Mouse (Mus musculus) MEL (cell line): ENCODE data around the gene Atl2.

ENCODE experiments used
- CHD2 ChIP-seq: IDR thresholded peaks from 2 replicates; pipeline ENCODE4 v1.6.1; 2011; ENCODE audit warnings: low read length, improper control_type of control experiment
- CTCF ChIP-seq, 3 experiments: IDR thresholded peaks in 2 of 3; conservative IDR thresholded peaks in 1 of 3; 2 replicates each; pipeline ENCODE4 v1.5.1; 2011 to 2012; ENCODE audit warnings: low read length in 3 of 3, low read depth in 2 of 3, mild to moderate bottlenecking in 2 of 3, improper control_type of control experiment in 1 of 3, inconsistent platforms in 1 of 3, mixed read lengths in 1 of 3, moderate library complexity in 1 of 3; ENCODE audit not compliant: control insufficient read depth in 1 of 3, insufficient read depth in 1 of 3, poor library complexity in 1 of 3, severe bottlenecking in 1 of 3
- ELF1 ChIP-seq: IDR thresholded peaks from 2 replicates; pipeline ENCODE4 v1.6.1; 2014; ENCODE audit warnings: low read depth, mild to moderate bottlenecking, inconsistent platforms, low read length, improper control_type of control experiment, moderate library complexity
- HCFC1 ChIP-seq: IDR thresholded peaks from 2 replicates; pipeline ENCODE4 v1.6.1; 2012; ENCODE audit warnings: low read depth, mild to moderate bottlenecking, inconsistent platforms, low read length, improper control_type of control experiment, moderate library complexity
- MEF2A ChIP-seq: IDR thresholded peaks from 2 replicates; pipeline ENCODE4 v1.6.1; 2014; ENCODE audit warnings: low read depth, mild to moderate bottlenecking, inconsistent platforms, low read length, improper control_type of control experiment; ENCODE audit not compliant: poor library complexity, insufficient replicate concordance, severe bottlenecking; ENCODE audit errors: extremely low read depth
- POLR2AphosphoS2 ChIP-seq: IDR thresholded peaks from 2 replicates; pipeline ENCODE4 v1.6.1; 2011; ENCODE audit warnings: low read length, improper control_type of control experiment
- SIN3A ChIP-seq: IDR thresholded peaks from 2 replicates; pipeline ENCODE4 v1.6.1; 2012; ENCODE audit warnings: low read length, improper control_type of control experiment, inconsistent platforms
- TAL1 ChIP-seq: IDR thresholded peaks from 2 replicates; pipeline ENCODE4 v1.6.1; 2012; ENCODE audit warnings: mild to moderate bottlenecking, inconsistent platforms, low read length, moderate library complexity, mixed read lengths
- USF1 ChIP-seq: IDR thresholded peaks from 2 replicates; pipeline ENCODE4 v1.6.1; 2014; ENCODE audit warnings: low read depth, mild to moderate bottlenecking, inconsistent platforms, low read length, improper control_type of control experiment, moderate library complexity
- USF2 ChIP-seq, 2 experiments: IDR thresholded peaks; 2 replicates each; pipeline ENCODE4 v1.6.1; 2011 to 2012; ENCODE audit warnings: improper control_type of control experiment in 2 of 2, low read length in 2 of 2, borderline replicate concordance in 1 of 2, inconsistent platforms in 1 of 2, low read depth in 1 of 2, mild to moderate bottlenecking in 1 of 2; ENCODE audit not compliant: insufficient read depth in 1 of 2

GRCm38 (mm10) chr17:79916996-79917395, 21.1 kb upstream of the Atl2 start:
- TF ChIP-seq CTCF (IDR thresholded peaks at IDR 0.05 in 2 of 3, conservative IDR thresholded peaks at IDR 0.05 in 1 of 3; ENCODE audit: control insufficient read depth in 1 of 3, insufficient read depth in 1 of 3, low read depth in 2 of 3, low read length in 3 of 3, poor library complexity in 1 of 3, severe bottlenecking in 1 of 3) (no peak), ELF1 (no peak), SIN3A (no peak), USF2 (IDR thresholded peaks at IDR 0.05; ENCODE audit: borderline replicate concordance in 1 of 2, insufficient read depth in 1 of 2, low read depth in 1 of 2, low read length in 2 of 2) (no peak), POLR2AphosphoS2 (no peak), MEF2A (no peak), CHD2 (no peak), HCFC1 (no peak), USF1 (no peak), TAL1 (no peak)
